Comparison of ENCODE assay signal across 7 mouse cellular contexts in the genomic region with DNA sequence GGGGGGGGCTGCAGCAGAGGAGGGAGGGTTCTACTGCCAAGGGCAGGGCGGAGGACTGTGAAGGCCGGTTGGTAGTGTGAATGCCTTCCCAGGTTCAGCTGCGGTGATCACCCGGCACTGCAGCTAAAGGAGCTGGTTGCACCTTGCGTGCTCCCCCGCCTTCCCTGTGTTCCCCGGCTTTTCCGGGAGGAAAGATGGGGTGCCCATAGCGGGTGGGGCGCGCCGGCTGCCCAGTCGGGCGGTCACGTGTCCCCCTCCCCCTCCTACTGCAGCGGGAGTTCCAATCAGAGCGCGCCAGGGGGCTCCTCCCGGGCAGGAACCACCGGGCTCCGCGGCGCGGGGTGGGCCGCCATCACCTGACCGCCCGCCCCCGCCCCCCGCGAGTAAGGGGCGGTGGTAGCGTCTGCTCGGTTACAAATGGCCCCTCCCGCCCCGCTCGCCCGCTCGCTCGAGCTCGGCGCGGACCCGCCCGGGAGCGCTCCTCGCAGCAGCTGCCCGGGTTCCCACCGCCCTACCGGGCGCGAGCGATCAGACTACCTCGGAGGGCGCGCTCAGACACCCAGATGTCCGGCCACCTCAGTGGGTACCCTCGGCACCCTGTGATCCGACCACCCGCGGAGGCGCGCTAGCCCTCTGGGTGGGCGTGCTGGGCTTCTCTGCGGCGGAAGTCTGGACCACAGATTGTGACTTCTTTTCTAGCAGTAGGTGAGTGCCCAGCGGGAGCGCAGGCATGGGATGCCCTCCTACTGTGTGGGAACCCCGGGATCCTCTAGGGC.
DNase-seq lines count a peak whose midpoint lies in the region; ATAC-seq and TF ChIP-seq lines count a peak whose summit lies in the region.

No protein-coding gene starts in this region.

- H3K36me3 ChIP-seq in intestine, embryonic 15.5 days: no peaks in the 10 kb centered on the region
- H3K36me3 ChIP-seq in midbrain, postnatal 0 days (ENCODE audit: insufficient read depth, low read length): no peaks in the 10 kb centered on the region

- H3K4me3 ChIP-seq in intestine, embryonic 15.5 days (replicated peaks): peak overlapping the region; percentile 47
- H3K4me3 ChIP-seq in midbrain, postnatal 0 days (ENCODE audit: low read depth, low read length): peak overlapping the region; percentile 67

- no peak; the same call in 1 of the 2 replicates for TF ChIP-seq CTCF in midbrain, postnatal 0 days (IDR thresholded peaks at IDR 0.05)

- under 1% methylated on average over 68 of the region's 68 CpGs for WGBS in intestine, embryonic 15.5 days
- under 1% methylated on average over 55 of the region's 68 CpGs for WGBS in midbrain, postnatal 0 days

- intact Hi-C loops in left cerebral cortex, postnatal 4 days (cut with DNase I): loop anchor here (5.0 kb wide), 1 partner anchor 150 kb away; no protein-coding TSS in a partner anchor

- peaks cover 27% of the 10 kb centered on the region for H3K4me1 ChIP-seq in intestine, embryonic 15.5 days (replicated peaks)
- H3K4me1 ChIP-seq in midbrain, postnatal 0 days (ENCODE audit: insufficient read depth, low read length): peaks cover 7% of the 10 kb centered on the region; the same call in 1 of the 2 replicates

- peak overlapping the region; percentile 36 for H3K9ac ChIP-seq in intestine, embryonic 15.5 days
- peak overlapping the region; percentile 68 for H3K9ac ChIP-seq in midbrain, postnatal 0 days (replicated peaks; ENCODE audit: low read length, poor library complexity, severe bottlenecking)

- no peak overlapping the region for H3K27ac ChIP-seq in intestine, embryonic 15.5 days
- peak overlapping the region; percentile 80 for H3K27ac ChIP-seq in midbrain, postnatal 0 days (ENCODE audit: low read depth, low read length)

- peak; percentile 87 for ATAC-seq in intestine, embryonic 15.5 days
- ATAC-seq in midbrain, postnatal 0 days (ENCODE audit: low FRiP score): peak; percentile 85

- peak; percentile 76 for DNase-seq in adrenal gland, postnatal 14 days
- DNase-seq in cerebellum, postnatal 10 days: peak; percentile 60 to 76
- DNase-seq in frontal cortex, postnatal 14 days (ENCODE audit: low spot score in 2 of 2): peak; percentile 92 to 93
- peak; percentile 57 for DNase-seq in left cerebral cortex, postnatal 4 days
- DNase-seq in midbrain, postnatal 0 days (ENCODE audit: low spot score): peak; percentile 91
- DNase-seq in testis, postnatal 10 days (ENCODE audit: low spot score): peak; percentile 57

- H3K4me2 ChIP-seq in intestine, embryonic 15.5 days (replicated peaks): peak overlapping the region; percentile 96
- peak overlapping the region; percentile 69 for H3K4me2 ChIP-seq in midbrain, postnatal 0 days (ENCODE audit: low read depth, low read length, poor library complexity, severe bottlenecking)

- peaks cover 70% of the 10 kb centered on the region for H3K27me3 ChIP-seq in intestine, embryonic 15.5 days (replicated peaks)
- H3K27me3 ChIP-seq in midbrain, postnatal 0 days (ENCODE audit: insufficient read depth, low read length): peaks cover 13% of the 10 kb centered on the region

- no peaks in the 10 kb centered on the region for H3K9me3 ChIP-seq in intestine, embryonic 15.5 days
- no peaks in the 10 kb centered on the region for H3K9me3 ChIP-seq in midbrain, postnatal 0 days (ENCODE audit: low read length)
